Mouse (Mus musculus): ENCODE measurements at regions not wholly inside any gene's neighbourhood (a gene's known extent, or its start where the extent isn't known, plus 50 kb on each side); places are given as distances from the start of the nearest gene placed in this dataset.
"Not testable (repeated sequence)": the region's sequence is repeated elsewhere in the genome, so short reads cannot be mapped to it uniquely, and the experiment has no call there.

DNA sequence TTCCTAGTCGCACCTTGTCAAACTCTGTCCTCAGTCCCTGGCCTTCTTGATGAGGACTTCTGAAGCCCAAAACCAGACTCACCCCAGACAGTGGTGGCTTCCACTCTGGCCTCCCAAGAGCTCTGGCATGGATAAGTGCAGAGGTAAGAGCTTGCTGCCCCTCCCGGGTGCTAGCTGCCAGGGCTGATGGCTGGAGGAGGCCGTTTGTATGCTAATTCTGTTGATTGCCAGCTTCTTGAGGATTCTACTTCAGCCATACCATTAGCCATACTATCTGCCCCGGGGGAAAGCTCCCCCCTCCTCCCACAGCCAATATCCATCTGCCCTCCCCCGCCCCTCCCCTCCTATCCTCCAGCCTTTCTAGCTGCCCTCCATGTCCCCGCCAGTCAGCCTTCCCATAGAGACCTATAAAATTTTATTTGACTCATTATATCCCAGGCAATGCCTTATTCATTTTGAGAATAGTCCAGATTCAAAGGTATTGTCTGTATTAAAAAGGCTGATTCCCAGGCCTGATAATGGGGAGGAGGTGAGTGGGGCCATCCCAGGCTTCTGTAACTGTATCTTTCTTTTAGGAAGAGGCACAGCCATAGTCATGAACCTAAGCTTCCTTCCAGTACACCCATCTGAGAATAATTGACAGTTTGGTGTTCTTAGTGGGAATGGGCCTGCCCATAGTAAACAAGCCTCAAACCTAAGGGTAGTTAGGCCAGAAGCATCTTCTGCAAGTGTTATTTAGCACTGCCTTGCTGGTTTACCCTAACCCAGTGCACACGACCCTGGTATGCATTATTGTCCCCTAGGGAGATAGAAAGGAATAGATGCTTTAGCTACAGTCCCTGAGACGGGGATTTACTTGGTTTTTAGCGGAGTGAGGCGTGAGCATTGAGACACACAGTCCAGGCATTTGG lies 239.2 kb upstream of the 1700012A03Rik start:
- DNase-seq, result no peak

DNA sequence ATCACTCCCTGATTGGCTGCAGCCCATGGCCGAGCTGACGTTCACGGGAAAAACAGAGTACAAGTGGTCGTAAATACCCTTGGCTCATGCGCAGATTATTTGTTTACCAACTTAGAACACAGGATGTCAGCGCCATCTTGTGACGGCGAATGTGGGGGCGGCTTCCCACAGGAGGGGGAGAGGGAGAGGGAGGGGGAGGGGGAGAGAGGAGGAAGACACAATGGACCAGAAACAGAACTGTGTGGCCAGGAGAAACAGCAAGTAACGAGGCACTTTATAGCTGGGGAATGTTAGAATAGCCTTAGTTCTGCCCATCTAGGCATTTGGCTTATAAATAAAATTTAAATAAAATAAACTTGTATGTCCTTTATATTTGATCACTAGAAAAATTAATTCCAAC lies 240.7 kb upstream of the Podxl start:
- peak; percentile 34 for DNase-seq

DNA sequence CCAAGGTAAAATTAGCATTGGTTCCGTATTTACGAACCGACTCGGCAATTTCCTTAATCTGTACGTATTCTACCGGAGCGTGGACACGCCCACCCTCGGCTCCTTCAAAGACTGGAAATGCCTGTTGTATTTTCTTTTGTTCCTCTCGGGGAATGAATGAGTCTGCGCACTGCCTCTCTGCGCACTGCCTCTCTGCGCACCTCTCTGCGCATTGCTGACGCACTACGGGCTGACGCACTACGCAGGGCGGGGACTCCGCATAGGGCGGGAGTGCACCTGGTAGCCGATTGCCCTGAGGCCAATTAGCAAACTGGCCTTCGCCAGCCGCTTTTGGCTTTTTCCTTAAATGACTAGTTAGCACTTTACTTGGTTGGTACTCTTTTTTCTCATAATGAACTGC lies 239.4 kb upstream of the Podxl start:
- not testable (repeated sequence) for DNase-seq

DNA sequence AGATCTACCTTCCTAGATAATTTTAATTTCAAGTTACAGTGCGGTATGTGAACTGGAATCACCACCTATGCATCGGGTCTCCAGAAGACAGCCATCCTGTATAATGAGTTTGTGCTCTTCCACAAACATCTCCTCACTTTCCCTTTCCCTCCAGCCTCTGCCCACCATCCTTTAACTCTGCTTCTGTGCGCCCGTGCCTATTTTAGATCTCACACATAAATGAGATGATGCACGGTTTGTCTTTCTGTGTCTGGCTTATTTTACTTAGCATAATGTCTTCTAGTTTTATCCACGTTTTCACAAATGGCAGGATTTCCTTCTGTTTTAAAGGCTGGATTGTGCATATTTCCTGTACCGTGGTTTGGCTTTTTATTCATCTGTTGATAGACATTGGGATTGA lies 227.8 kb upstream of the Podxl start:
- no peak for DNase-seq

DNA sequence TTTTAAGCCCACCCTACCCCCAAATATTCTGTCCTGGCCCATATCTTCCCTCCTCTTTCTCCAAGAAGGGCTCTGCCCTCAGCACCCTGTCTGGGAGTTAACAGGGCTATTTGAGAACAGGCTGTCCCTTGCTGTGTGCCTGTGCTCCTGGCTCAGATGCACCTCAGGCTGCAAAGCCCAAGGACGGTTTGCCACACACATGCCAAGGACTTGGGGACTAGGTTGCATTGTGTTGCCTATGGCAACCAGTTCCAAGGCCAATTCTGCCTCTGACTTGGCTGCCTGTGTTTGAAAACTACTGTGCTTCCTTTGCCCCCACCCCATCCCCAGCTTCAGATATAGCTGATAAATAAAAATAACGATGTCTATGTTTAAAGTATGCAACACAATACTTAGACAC lies 227.1 kb upstream of the Podxl start:
- DNase-seq, result no peak

DNA sequence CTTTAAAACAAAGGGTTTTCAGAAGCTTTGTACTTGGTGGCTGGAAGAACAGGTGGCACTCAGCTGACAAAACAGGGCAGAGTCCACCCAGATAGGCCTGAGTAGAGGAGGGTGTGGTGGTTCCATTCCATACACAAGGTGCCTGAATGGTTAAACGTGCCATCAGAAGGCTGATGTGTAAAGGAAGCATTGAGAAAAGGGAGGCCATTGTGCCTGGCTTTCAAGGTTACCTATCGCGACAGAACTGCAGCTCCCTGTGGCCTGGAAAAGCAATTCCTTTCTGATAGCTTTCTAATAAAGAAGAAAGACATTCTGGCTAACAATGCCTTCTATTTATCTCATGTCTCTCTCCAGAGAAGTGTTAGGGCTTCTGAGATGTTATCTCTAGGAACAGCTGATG lies 213.1 kb upstream of the Podxl start:
- no peak for DNase-seq

DNA sequence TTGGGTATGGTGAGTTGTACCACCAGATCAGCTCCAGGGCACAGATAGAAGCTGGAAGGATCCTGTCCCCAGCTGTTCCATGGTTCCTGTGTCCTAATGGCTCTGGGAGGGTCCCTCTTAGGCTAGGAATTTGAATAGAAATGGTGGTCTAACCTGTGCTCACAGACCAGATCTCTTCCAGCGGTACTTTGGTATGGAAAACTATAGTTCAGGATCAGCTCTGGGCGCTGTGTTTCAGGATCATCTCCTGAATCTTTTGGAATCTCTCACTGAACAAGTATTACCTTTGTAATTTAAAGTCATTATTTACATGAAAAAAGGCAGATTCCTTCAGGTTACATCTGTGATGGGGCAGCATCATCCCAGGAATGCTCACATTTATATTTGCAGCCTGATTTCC lies 208.1 kb upstream of the Podxl start:
- DNase-seq, result no peak

DNA sequence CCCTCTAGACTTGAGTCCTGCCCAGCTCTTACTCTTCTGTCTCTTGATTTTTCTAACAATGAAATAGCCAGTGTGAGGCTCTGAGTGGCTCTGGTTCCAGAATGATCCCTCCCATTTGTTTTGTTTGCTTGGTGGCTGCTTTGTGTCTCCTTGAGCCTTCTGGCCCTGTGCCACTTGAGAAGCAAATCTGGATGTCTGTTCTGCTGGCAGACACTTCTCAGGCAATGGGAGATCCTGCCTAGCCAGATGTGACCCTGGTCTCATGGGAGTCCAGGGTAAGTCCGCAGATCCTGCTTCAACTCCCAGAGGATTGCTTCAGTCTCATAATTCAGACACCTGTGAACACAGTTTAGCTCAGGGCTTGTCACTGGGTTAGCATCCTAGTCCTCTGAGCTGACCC lies 181.8 kb upstream of the Podxl start:
- no peak for DNase-seq

DNA sequence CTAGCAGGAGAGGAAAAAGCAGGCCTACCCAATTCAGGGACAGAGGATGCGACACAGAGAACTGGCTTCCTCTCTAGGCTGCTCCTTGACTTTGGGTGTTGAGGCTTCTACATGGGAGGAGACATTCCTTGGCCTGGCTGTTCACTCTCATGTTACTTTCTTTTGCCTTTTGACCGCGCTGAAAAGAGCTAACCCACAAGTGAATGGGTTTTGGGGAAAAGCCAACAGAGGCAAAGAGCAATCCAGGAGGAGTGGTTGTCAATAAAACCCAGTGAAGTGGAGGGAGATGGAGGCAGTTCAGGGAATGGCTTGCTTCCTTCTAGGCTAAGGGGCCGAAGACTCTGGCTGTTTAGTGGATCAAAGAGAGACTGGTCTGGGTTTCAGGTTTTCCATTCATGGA lies 167.6 kb upstream of the Podxl start:
- no peak for DNase-seq

DNA sequence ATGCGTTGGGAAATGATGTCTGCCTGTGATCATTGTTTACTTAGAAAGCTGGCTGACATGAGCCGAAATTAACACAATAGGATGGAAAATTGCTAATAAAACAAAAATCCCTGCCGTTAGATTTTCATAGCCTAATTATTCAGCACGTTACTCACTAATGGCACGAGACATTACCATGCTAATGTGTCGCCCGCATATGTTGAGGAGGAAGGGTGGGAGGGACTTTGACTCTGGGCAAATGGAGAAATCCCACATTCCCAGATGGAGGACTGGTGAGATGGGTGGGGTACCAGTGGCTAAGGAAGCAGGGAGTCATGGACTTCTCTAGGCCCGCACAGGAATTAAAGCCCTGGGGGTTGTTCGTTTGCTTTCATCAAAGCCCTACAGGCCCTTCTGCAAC lies 155.8 kb upstream of the Podxl start:
- no peak for DNase-seq

DNA sequence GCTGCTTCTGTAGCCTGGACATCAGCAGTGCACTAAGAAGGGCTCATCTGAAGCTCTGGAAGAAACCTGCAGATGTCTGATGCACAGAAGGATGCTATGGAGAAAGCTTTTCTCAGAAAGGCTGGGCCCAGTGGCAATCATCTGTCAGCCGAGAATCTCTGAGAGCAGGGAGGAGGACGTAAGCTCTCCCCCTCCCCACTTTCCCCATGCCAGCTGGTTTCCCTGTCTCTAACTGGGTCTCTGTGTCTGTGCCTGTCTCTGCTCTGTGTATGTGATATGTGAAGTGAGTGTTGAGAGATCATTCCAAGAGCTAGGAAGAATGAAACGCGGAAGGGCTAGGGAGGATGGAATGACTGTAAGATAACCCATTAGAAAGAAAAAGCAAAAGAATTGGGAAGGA lies 155.1 kb upstream of the Podxl start:
- no peak for DNase-seq

DNA sequence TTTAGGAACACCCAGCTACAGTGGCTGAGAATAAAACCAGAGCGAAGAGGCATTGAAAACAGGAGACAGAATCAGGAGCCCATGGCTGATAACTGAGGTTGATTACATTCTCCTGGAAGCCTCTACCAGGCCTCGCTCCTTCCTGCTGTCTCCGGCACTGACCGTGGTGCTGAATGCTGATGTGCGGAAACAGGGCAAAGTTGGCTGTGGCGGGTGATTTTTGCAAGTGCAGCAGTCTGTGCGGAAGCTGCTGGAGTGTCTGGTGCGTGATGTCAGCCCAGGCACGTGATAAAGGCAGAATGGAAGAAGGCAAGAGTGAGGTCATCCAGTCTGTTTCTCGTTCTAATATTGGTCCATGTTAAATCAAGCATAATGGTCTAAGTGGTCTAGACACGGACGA lies 153.8 kb upstream of the Podxl start:
- DNase-seq, result peak; percentile 47

DNA sequence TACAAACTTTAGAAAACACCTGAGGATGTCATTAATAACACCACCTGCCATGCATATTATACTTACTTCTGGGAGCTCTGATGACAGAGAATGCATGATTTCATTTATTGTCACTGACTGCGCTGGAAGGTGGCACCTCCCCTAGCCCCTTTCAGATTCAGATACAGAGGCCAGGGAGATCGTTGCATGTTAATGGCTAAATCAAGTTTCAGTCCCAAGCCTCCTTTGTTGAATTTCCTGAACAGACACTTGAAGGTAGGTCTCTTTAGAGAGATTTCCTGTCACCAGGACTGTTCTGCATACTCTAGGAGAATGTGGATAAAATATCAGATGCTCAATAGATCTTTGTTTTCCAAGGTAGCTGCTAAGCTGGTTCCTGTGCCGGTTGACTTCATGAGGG lies 143.5 kb upstream of the Podxl start:
- no peak for DNase-seq

DNA sequence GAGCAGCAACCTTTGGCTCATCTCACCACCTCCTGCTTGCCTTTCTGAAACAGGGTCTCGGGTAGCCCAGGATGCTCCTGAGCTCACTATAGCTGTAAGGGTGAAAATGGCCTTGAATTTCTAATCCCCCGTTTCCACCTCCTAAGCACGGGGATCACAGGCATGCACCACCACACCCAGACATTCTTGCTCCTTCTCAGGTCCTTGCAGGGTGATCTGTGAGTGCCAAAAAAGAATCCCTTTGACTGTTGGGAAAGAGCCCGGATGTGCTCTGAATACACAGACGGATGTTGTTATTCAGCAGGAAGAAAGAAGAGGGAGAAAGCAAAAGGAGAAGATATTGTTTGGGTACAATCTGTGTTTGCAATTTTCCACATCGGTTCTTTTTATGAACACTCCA lies 140.4 kb upstream of the Podxl start:
- no peak for DNase-seq

DNA sequence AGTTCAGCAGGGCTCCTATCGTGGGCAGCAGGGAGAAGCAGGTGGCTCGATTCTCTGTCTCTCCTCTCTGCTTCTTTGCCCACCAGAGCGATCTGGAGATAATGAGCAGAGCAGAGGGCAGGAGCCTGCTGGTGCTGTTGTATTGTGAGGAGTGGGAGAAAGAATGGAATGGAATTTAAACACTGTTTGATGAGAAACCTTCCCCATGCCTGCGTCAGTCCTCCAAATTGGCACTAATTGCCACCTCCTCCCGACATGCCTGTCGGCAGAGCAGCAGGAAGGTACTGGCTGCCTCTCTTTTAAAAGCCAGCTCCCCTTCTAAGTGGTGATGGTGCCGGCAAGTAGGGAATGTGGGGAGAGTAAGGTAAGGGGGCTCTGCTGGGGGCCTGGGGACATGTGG lies 139.2 kb upstream of the Podxl start:
- DNase-seq, result no peak

DNA sequence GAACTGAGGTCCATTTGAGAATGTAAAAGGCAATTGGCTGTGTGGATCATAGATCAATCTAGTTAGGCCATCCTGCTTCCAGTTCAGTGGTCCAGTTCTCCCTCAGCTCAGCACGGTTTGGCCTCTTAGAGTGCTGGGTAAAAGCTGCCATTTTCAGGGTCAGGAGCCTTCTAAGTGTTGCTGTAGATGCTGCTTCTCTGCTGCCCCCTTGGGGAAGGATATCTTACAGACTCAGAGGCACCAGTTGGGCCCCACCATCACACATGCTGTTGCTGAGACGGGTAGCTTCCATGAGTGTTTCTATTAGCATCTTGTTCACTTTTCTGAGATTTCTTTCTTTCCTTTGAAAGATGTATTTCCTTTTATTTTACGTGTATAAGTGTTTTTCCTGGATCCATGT lies 132.1 kb upstream of the Podxl start:
- peak; percentile 10 for DNase-seq

DNA sequence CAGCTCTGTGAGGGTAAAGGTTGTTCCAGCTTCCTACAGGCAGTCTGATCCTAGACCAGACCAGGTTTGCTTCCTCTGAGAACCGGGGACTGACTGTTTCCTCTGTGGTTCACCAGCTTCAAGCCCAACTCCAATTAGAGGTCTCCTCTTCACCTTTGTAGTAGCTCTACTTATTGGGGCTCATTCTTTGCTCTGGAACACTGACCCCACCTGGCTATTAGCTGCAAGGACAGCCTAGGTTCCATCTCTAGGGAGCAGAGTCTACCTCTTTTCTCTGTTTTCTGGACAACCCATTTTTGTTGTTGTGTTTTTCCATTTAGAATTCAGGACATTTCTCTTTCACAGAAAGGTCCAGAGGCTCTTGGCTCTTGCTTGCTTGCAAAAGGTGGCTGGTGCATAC lies 129.3 kb upstream of the Podxl start:
- no peak for DNase-seq

DNA sequence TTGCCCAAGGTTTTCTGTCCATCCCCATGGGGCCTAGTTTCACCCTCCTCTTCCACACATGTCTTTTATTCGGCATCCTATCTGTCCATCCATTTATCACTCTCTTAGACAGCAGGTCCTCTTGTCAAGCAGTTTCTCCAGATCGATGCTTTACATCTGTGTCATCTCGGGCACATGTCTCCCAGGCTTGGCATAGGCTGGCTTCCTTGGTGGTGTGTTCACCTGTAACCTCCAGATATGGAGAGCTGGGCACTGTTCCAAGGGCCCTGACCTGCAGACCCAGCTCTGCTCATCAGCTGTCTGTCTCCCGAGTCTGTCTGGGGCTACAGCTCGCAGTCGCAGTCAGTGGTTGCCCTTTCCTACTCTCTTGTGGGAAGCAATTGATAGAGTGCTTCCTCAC lies 128.2 kb upstream of the Podxl start:
- DNase-seq, result no peak

DNA sequence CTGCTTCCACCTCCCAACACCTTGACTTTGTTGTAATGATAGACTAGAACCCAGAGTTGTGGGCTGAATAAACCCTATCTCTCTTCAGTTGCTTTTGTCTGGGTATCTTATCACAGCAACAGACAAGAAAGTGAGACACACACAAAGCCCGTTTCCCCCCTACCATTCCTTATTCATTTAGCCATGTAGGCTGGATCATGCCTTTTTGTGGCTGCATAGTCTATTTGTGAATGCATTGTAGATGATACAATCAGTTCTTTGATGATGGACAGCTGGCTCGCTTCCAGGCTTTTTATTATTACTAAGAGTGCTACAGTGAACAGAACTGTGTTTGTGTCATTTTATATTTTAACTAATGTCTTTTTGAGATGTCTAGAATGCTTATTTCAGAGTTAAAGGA lies 116.3 kb upstream of the Podxl start:
- DNase-seq, result no peak

DNA sequence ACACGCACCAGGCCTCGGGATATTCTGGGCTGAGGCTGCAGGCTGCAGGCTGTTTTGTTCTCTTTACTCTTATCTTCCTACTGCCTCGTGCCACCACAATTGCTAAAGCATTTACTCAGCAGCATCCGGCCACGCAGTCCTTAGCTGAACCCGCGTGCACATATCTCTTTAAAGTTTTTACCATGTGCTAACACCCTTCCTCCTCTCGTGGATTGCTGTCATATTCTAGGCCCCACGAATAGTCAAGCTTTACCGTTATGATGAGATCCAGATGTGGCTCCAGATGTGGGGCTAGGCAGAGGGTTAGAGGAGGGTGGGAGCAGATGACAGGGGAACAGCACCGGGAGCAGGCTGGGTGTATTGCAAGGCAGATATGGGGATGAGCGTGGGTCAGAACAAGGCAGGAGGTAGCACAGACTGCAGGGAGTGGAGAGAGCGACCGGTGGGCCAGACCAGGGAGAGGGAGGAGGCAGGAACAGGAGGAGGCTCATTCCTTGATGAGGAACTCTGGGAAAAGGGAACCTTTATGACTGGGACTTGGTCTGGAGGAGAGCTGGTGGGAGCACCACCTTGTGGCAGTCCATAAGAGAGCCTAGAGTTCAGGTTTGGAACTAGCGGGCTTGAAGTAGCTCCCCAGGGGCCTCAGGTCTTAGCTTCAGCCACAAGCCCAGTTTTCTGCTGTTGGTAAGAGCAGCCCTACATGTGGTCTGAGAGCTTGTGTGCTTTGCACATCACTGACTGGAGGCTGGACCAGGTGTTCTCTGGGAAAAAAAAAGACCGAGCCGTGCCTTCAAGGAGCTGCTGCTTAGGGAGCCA lies 102.1 kb upstream of the Podxl start:
- DNase-seq, result no peak

DNA sequence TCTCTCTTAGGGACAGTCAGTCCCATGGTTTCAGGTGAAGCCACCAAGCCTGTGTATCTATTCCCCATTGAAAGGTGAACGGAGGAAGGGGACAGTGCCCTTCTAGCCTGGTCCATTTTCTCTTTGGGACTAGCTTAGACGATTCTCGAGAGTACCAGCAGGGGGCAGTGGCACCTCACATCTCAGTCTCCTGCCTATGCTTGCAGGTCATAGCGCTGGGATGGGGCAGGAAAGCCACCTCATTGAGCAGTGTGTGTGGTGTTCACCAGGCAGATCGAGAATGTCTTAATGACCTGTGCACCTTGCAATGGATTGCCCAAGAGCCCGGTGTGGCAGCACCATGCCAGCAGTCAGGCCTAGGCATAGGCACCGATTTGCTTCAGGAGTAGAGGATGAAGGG lies 100.7 kb upstream of the Podxl start:
- peak; percentile 81 for DNase-seq

DNA sequence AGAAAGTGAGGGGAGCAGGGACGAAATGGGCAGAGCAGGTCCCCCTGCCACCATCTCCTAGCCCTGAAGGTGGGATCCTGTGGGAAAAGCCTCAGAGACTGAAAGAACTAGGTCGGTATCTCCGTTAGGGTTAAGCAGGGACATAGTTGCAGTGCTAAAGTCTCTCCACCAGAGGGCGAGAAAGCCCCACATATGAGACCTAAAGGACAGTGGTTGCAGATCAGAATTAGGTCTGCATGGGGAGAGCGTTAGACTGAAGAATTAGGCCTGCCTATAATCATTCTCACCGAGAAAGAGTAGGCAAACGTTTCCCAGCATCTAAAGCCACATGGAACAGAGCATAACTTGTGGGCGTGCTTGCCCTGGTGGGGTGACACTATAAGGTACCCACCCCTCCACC lies 97.0 kb upstream of the Podxl start:
- DNase-seq, result peak; percentile 81

DNA sequence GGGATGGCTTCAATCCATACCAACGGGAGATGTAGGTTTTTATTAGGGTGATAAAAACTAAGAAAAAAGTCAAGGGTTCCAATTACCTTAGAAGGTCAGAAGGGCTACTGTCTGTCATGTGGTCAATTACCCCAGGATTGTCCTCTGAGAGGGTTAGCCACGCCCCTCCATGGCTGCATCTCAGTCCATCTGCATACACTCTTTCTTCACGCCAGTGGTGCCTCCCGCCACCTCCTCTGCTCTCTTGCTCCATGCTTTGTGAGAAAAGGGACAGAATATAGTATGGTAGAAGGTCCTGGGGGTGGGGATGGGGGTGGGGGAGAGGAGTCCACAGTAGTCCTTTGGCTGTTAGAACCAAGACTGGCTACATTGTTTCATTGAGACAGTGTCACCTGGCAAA lies 96.1 kb upstream of the Podxl start:
- peak; percentile 57 for DNase-seq

DNA sequence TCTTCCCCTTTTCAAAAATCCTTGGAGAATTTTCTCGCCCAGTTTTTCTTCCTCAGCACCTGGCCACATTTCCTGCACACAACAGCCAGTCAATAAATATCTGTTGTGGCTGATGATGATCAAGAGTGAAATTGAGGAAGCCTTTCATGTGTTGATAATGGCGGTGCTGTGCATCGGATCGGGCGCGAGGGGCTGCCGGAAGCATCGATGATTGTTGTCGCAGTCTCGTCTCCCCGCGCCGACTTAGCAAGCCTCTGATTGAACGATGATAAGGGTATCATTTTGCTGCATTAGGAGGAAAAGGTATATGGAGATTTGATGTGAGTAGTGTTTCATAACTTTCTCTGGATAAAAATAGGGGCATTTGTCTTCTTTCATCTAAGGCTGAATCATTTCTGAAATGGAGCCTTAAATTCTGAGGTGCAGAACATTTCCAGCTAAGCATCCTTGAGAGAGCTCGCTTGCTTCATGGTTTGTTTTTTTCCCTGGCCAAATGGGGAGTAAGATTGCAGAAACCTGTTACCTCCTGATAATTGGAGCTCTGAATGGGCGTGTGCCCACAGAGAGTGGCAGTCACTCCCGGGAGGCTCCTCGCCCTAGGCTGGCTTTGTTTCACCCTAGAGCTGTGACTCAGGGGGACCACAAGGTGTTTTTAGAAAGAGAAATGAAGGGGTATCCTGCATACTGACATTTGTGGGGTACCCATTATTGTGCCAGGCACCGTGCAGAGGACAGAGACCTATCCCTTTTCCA lies 94.8 kb upstream of the Podxl start:
- peak; percentile 88 for DNase-seq
